Mouse (Mus musculus): ENCODE measurements around the gene Auh. TPM values are rescaled to one million over a fixed set of nuclear protein-coding genes. Genes with fewer than 3 reads are reported as not detected.

Gene Auh
- polyA plus RNA-seq, 2 experiments = 33.8 to 34.0 TPM

DNA sequence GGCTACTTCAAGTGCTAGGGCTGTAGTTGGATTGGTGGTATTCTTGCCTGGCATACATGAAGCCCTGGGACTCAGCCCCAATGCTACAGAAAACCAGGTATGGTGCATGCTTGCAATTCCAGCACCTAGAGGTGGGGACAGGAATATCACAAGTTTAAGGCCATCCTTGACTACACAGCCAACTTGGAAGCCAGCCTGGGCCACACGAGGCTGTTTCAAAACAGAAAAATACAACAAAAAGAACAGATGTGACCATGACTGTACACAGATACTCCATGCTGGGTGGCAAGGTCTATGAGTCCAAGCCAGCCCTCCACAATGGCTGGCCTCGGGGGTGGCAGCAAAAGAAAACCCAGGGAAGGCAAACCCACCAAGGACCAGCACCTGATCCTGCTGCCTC is 95.7 kb downstream of the Auh start:
- no peak for TF ChIP-seq POLR2A (IDR thresholded peaks at IDR 0.05; ENCODE audit: borderline replicate concordance, extremely low read depth, insufficient read depth, insufficient read length)
- ATAC-seq (ENCODE audit: low FRiP score, low read depth) = no peak
- WGBS = 83% methylated on average over 2 of the region's 2 CpGs
- H3K4me1 ChIP-seq (ENCODE audit: control insufficient read depth, insufficient read depth, low read length) = no peaks in the 10 kb centered on the region
- no peak overlapping the region for H3K9ac ChIP-seq (ENCODE audit: low read depth, low read length, severe bottlenecking)
- H3K36me3 ChIP-seq (ENCODE audit: control insufficient read depth, insufficient read depth, low read length) = peaks cover 31% of the 10 kb centered on the region
- DNase-seq (ENCODE audit: low spot score) = no peak
- H3K27ac ChIP-seq (replicated peaks; ENCODE audit: low read depth, low read length) = no peak overlapping the region
- no peak overlapping the region for H3K4me3 ChIP-seq (replicated peaks; ENCODE audit: low read length)
- no peak overlapping the region for H3K4me2 ChIP-seq (replicated peaks; ENCODE audit: low read depth, low read length, severe bottlenecking)
- no peaks in the 10 kb centered on the region for H3K9me3 ChIP-seq (ENCODE audit: control insufficient read depth, low read length)
- no peaks in the 10 kb centered on the region for H3K27me3 ChIP-seq (ENCODE audit: control insufficient read depth, insufficient read depth, low read length)

- 68% methylated on average over 4 of the region's 4 CpGs for WGBS
- H3K4me3 ChIP-seq (replicated peaks; ENCODE audit: low read length) = no peak overlapping the region
- no peak for ATAC-seq (ENCODE audit: low FRiP score, low read depth)
Measured at GRCm38 (mm10) chr13:52833220-52833619, 96.3 kb downstream of the Auh start.

GRCm38 (mm10) chr13:52832481-52833170 is 96.9 kb downstream of the Auh start:
- no peaks in the 10 kb centered on the region for H3K9me3 ChIP-seq (ENCODE audit: control insufficient read depth, low read length)
- TF ChIP-seq POLR2A (IDR thresholded peaks at IDR 0.05; ENCODE audit: borderline replicate concordance, extremely low read depth, insufficient read depth, insufficient read length) = no peak
- WGBS = 91% methylated on average over 8 of the region's 8 CpGs

More at GRCm38 (mm10) chr13:52833220-52833619, 96.3 kb downstream of the Auh start:
- no peaks in the 10 kb centered on the region for H3K27me3 ChIP-seq (ENCODE audit: control insufficient read depth, insufficient read depth, low read length)
- no peaks in the 10 kb centered on the region for H3K9me3 ChIP-seq (ENCODE audit: control insufficient read depth, low read length)
- H3K36me3 ChIP-seq (ENCODE audit: control insufficient read depth, insufficient read depth, low read length) = peaks cover 31% of the 10 kb centered on the region
- no peak overlapping the region for H3K4me2 ChIP-seq (replicated peaks; ENCODE audit: low read depth, low read length, severe bottlenecking)
- no peak overlapping the region for H3K9ac ChIP-seq (ENCODE audit: low read depth, low read length, severe bottlenecking)
- no peak overlapping the region for H3K27ac ChIP-seq (replicated peaks; ENCODE audit: low read depth, low read length)
- no peaks in the 10 kb centered on the region for H3K4me1 ChIP-seq (ENCODE audit: control insufficient read depth, insufficient read depth, low read length)
- TF ChIP-seq POLR2A (IDR thresholded peaks at IDR 0.05; ENCODE audit: borderline replicate concordance, extremely low read depth, insufficient read depth, insufficient read length) = no peak
- DNase-seq (ENCODE audit: low spot score) = no peak

DNA sequence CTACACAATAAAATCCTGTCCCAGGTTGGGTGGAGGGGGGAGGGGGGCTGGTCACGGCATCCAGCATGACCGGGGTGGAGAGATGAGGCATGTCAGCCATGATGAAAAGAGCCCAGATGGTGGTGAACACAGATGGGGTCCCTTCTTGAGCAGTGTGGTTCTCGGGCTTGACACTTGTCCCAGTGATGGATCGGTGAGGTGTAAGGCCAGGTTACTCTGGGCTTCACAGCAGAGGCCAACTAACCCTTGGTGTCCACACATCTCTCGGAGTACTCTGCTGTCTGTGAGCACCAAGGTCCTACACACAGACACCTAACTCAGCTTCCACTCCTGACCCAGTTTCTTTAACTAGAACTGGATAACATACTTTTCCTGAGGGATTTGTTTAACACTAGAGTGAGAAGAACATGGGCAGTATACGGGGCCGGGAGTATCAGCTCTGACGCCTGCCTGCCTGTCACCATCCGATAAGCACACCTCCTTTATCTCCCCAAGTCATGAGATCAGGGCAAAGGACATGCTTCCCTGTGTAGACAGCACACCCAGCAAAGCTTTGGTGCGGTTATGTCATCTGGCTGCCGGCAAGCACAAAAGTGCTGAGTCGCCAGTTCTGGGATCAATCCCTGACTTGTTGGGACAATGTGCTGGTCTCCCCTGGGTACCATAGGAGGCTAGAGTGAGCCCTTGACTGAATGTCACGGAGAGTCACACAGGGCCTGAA is 98.3 kb downstream of the Auh start:
- no peak overlapping the region for H3K4me3 ChIP-seq (replicated peaks; ENCODE audit: low read length)
- no peaks in the 10 kb centered on the region for H3K27me3 ChIP-seq (ENCODE audit: control insufficient read depth, insufficient read depth, low read length)
- 89% methylated on average over 13 of the region's 13 CpGs for WGBS
- no peak for TF ChIP-seq POLR2A (IDR thresholded peaks at IDR 0.05; ENCODE audit: borderline replicate concordance, extremely low read depth, insufficient read depth, insufficient read length)
- H3K9ac ChIP-seq (ENCODE audit: low read depth, low read length, severe bottlenecking) = no peak overlapping the region
- no peaks in the 10 kb centered on the region for H3K4me1 ChIP-seq (ENCODE audit: control insufficient read depth, insufficient read depth, low read length)
- DNase-seq (ENCODE audit: low spot score) = no peak
- H3K27ac ChIP-seq (replicated peaks; ENCODE audit: low read depth, low read length) = no peak overlapping the region
- H3K36me3 ChIP-seq (ENCODE audit: control insufficient read depth, insufficient read depth, low read length) = peaks cover 15% of the 10 kb centered on the region
- no peaks in the 10 kb centered on the region for H3K9me3 ChIP-seq (ENCODE audit: control insufficient read depth, low read length)
- no peak overlapping the region for H3K4me2 ChIP-seq (replicated peaks; ENCODE audit: low read depth, low read length, severe bottlenecking)
- ATAC-seq (ENCODE audit: low FRiP score, low read depth) = no peak

More at GRCm38 (mm10) chr13:52832481-52833170, 96.9 kb downstream of the Auh start:
- no peaks in the 10 kb centered on the region for H3K4me1 ChIP-seq (ENCODE audit: control insufficient read depth, insufficient read depth, low read length)
- peaks cover 28% of the 10 kb centered on the region for H3K36me3 ChIP-seq (ENCODE audit: control insufficient read depth, insufficient read depth, low read length)
- H3K9ac ChIP-seq (ENCODE audit: low read depth, low read length, severe bottlenecking) = no peak overlapping the region
- H3K4me3 ChIP-seq (replicated peaks; ENCODE audit: low read length) = no peak overlapping the region
- no peak overlapping the region for H3K4me2 ChIP-seq (replicated peaks; ENCODE audit: low read depth, low read length, severe bottlenecking)
- H3K27ac ChIP-seq (replicated peaks; ENCODE audit: low read depth, low read length) = no peak overlapping the region
- no peaks in the 10 kb centered on the region for H3K27me3 ChIP-seq (ENCODE audit: control insufficient read depth, insufficient read depth, low read length)
- ATAC-seq (ENCODE audit: low FRiP score, low read depth) (no peak), DNase-seq (ENCODE audit: low spot score) (no peak)

DNA sequence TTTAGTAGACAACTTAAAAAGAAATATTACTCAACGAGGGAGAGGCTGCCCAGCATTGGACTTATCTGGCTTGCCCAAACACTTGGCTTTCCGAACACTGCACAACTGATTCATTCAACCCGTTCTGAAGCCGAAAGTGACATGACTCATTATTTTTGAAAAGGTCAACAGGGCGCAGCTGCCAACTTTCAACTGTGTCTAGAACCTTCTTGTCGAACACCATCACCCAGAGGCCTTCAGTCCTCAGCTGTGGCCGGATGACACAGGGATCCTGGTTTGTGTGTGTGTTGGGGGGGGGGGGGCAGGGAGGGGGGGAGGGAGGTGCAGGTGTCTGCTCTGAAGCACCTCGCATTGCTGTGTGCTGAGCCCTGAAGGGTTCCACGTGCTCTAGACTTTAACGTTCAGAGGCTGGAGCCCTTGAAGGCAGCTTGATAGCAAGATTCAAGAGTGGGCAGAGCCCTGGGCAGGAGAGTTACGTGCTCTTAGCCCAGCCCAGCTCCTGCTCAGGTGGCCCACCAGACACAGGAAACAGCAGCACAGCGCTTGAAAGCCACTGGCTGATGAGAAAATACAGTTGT is 100.4 kb downstream of the Auh start:
- H3K9me3 ChIP-seq (ENCODE audit: control insufficient read depth, low read length) = no peaks in the 10 kb centered on the region
- ATAC-seq (ENCODE audit: low FRiP score, low read depth) (no peak), DNase-seq (ENCODE audit: low spot score) (no peak)
- H3K9ac ChIP-seq (ENCODE audit: low read depth, low read length, severe bottlenecking) = no peak overlapping the region
- no peak overlapping the region for H3K4me3 ChIP-seq (replicated peaks; ENCODE audit: low read length)
- no peak overlapping the region for H3K27ac ChIP-seq (replicated peaks; ENCODE audit: low read depth, low read length)
- no peaks in the 10 kb centered on the region for H3K27me3 ChIP-seq (ENCODE audit: control insufficient read depth, insufficient read depth, low read length)
- no peaks in the 10 kb centered on the region for H3K36me3 ChIP-seq (ENCODE audit: control insufficient read depth, insufficient read depth, low read length)
- TF ChIP-seq POLR2A (IDR thresholded peaks at IDR 0.05; ENCODE audit: borderline replicate concordance, extremely low read depth, insufficient read depth, insufficient read length) = no peak
- WGBS = 67% methylated on average over 11 of the region's 12 CpGs
- no peaks in the 10 kb centered on the region for H3K4me1 ChIP-seq (ENCODE audit: control insufficient read depth, insufficient read depth, low read length)
- no peak overlapping the region for H3K4me2 ChIP-seq (replicated peaks; ENCODE audit: low read depth, low read length, severe bottlenecking)
